Mouse (Mus musculus): ENCODE measurements around the gene Naa60.
"Not testable (repeated sequence)": the region's sequence is repeated elsewhere in the genome, so short reads cannot be mapped to it uniquely, and the experiment has no call there.

Naa60 gene

GRCm38 (mm10) chr16:3872216-3873047 is at the start of gene Naa60:
Gene Naa60, plus strand, starts transcription at chr16:3872375.
- DNase-seq (ENCODE audit: low read depth, low spot score): peak; percentile 94

- no peak for DNase-seq (ENCODE audit: low read depth, low spot score)
Measured at GRCm38 (mm10) chr16:3828021-3828420, 44.2 kb upstream of the Naa60 start.

GRCm38 (mm10) chr16:3829727-3830126 is 42.4 kb upstream of the Naa60 start:
- DNase-seq (ENCODE audit: low read depth, low spot score): peak; percentile 37

- peak; percentile 45 for DNase-seq (ENCODE audit: low read depth, low spot score)
Measured at GRCm38 (mm10) chr16:3830588-3831109, 41.5 kb upstream of the Naa60 start, which contains the start of gene Olfr15. Gene Olfr15, plus strand, starts transcription at chr16:3830878.

GRCm38 (mm10) chr16:3835461-3835860 is 36.7 kb upstream of the Naa60 start:
- no peak for DNase-seq (ENCODE audit: low read depth, low spot score)

- no peak for DNase-seq (ENCODE audit: low read depth, low spot score)
Measured at GRCm38 (mm10) chr16:3839157-3839885, 32.9 kb upstream of the Naa60 start.

GRCm38 (mm10) chr16:3842989-3843388 is 29.2 kb upstream of the Naa60 start:
- DNase-seq (ENCODE audit: low read depth, low spot score): no peak

- DNase-seq (ENCODE audit: low read depth, low spot score): no peak
Measured at GRCm38 (mm10) chr16:3843796-3844195, 28.4 kb upstream of the Naa60 start.

- peak; percentile 95 for DNase-seq (ENCODE audit: low read depth, low spot score)
Measured at GRCm38 (mm10) chr16:3846711-3847518, 25.3 kb upstream of the Naa60 start, which contains the start of gene Zfp174. Gene Zfp174, plus strand, starts transcription at chr16:3847268.

- no peak for DNase-seq (ENCODE audit: low read depth, low spot score)
Measured at GRCm38 (mm10) chr16:3847871-3848270, 24.3 kb upstream of the Naa60 start.

- no peak for DNase-seq (ENCODE audit: low read depth, low spot score)
Measured at GRCm38 (mm10) chr16:3848416-3848815, 23.8 kb upstream of the Naa60 start.

GRCm38 (mm10) chr16:3851301-3851700 is 20.9 kb upstream of the Naa60 start:
- not testable (repeated sequence) for DNase-seq (ENCODE audit: low read depth, low spot score)

GRCm38 (mm10) chr16:3852586-3852985 is 19.6 kb upstream of the Naa60 start:
- no peak for DNase-seq (ENCODE audit: low read depth, low spot score)

- no peak for DNase-seq (ENCODE audit: low read depth, low spot score)
Measured at GRCm38 (mm10) chr16:3854437-3855182, 17.6 kb upstream of the Naa60 start.

- DNase-seq (ENCODE audit: low read depth, low spot score): no peak
Measured at GRCm38 (mm10) chr16:3855776-3856175, 16.4 kb upstream of the Naa60 start.

GRCm38 (mm10) chr16:3859254-3859653 is 12.9 kb upstream of the Naa60 start:
- DNase-seq (ENCODE audit: low read depth, low spot score): no peak

- DNase-seq (ENCODE audit: low read depth, low spot score): no peak
Measured at GRCm38 (mm10) chr16:3871815-3872214, 360 bp upstream of the Naa60 start.

GRCm38 (mm10) chr16:3876346-3876745 is 4.2 kb downstream of the Naa60 start:
- DNase-seq (ENCODE audit: low read depth, low spot score): no peak

- DNase-seq (ENCODE audit: low read depth, low spot score): peak; percentile 97
Measured at GRCm38 (mm10) chr16:3884201-3885064, 12.3 kb downstream of the Naa60 start, which contains the start of the genes Zfp597 and Gm20695. Gene Zfp597, minus strand, starts transcription at chr16:3884561. Gene Gm20695, plus strand, starts transcription at chr16:3884648.
